ENCODE assay signal across 22 mouse cellular contexts in genomic region chr19:55855571-55855970, GRCm38 (mm10).
"Had no signal": no experiment of that assay in that cellular context is flagged by ENCODE, and none has a peak within 500 bp of the region (broad histone marks: within the 10 kb centered on the region; RNA-seq: fewer than 3 reads in every experiment).

No protein-coding gene starts in this region.

- H3K4me3 ChIP-seq: heart, adult 2 months; heart, embryonic 13.5 days; heart, embryonic 15.5 days; hindbrain, embryonic 13.5 days; hindbrain, embryonic 15.5 days; limb, embryonic 13.5 days; limb, embryonic 15.5 days; liver, embryonic 12.5 days had no signal

- H3K4me2 ChIP-seq: heart, embryonic 11.5 days; heart, embryonic 13.5 days; heart, embryonic 15.5 days; hindbrain, embryonic 13.5 days; hindbrain, embryonic 15.5 days; limb, embryonic 13.5 days; limb, embryonic 15.5 days; liver, embryonic 12.5 days had no signal

- DNase-seq: gastrocnemius, postnatal 14 days; gastrocnemius, postnatal 36 days; heart, adult 11 months; heart, adult 2 months; heart, postnatal 14 days; heart, postnatal 36 days; layer of hippocampus, adult 9-11 months; layer of hippocampus, postnatal 36 days; left cerebral cortex, postnatal 4 days had no signal

- H3K27me3 ChIP-seq: heart, embryonic 13.5 days; heart, embryonic 15.5 days; hindbrain, embryonic 13.5 days; hindbrain, embryonic 15.5 days; limb, embryonic 13.5 days; limb, embryonic 15.5 days; liver, embryonic 12.5 days had no signal

- H3K9ac ChIP-seq: heart, embryonic 13.5 days; heart, embryonic 15.5 days; hindbrain, embryonic 13.5 days; hindbrain, embryonic 15.5 days; limb, embryonic 13.5 days; limb, embryonic 15.5 days; liver, embryonic 12.5 days; liver, embryonic 14.5 days had no signal

- H3K27ac ChIP-seq: heart, adult 2 months; heart, embryonic 13.5 days; heart, embryonic 15.5 days; hindbrain, embryonic 13.5 days; hindbrain, embryonic 15.5 days; hindbrain, postnatal 0 days; kidney, postnatal 0 days; limb, embryonic 13.5 days; limb, embryonic 15.5 days; liver, embryonic 12.5 days; liver, embryonic 14.5 days had no signal

- H3K9me3 ChIP-seq: heart, embryonic 13.5 days; heart, embryonic 15.5 days; hindbrain, embryonic 13.5 days; hindbrain, embryonic 15.5 days; limb, embryonic 13.5 days; limb, embryonic 15.5 days; liver, embryonic 12.5 days had no signal

- H3K36me3 ChIP-seq: heart, embryonic 13.5 days; heart, embryonic 15.5 days; hindbrain, embryonic 13.5 days; hindbrain, embryonic 15.5 days; liver, embryonic 12.5 days had no signal

- ATAC-seq: forebrain, embryonic 16.5 days; hindbrain, postnatal 0 days; intestine, embryonic 16.5 days; liver, embryonic 12.5 days had no signal
